Mouse (Mus musculus): ENCODE measurements around the gene Hist2h3c1.

GRCm38 (mm10) chr3:96280660-96281059 is 34.2 kb downstream of the Hist2h3c1 start:
- TF ChIP-seq NANOG (IDR thresholded peaks at IDR 0.05; ENCODE audit: borderline replicate concordance, low read length) (no peak), CTCF (conservative IDR thresholded peaks at IDR 0.05; ENCODE audit: low read length) (0 out of 2 replicates have a peak, but pooled peaks have one; percentile 15)
